Mouse (Mus musculus) v-Abl transformed pro-B cells (cell line): ENCODE results near the gene Natd1.

Experiments
- in situ Hi-C, 2 experiments: fragments of 400-800 bp; cut with MboI; formaldehyde crosslinking; loops; one replicate each; pipeline ENCODE4 v1.15.1; 2025; ENCODE audit not compliant: unreplicated experiment in 2 of 2

The Natd1 gene

GRCm38 (mm10) chr11:60914491-60914890, at the start of gene Natd1:
TSS of gene Natd1 (minus strand) at chr11:60914750.
- in situ Hi-C loops: no loop called here

- in situ Hi-C loops: no loop called here
Observed at GRCm38 (mm10) chr11:60962709-60963108, 48.2 kb upstream of the Natd1 start.

GRCm38 (mm10) chr11:60961176-60961575, 46.6 kb upstream of the Natd1 start:
- in situ Hi-C loops: no loop called here

GRCm38 (mm10) chr11:60958948-60959347, 44.4 kb upstream of the Natd1 start:
- in situ Hi-C loops: no loop called here

- in situ Hi-C loops: no loop called here
Observed at GRCm38 (mm10) chr11:60955621-60956383, 41.3 kb upstream of the Natd1 start.

GRCm38 (mm10) chr11:60954255-60955104, 39.9 kb upstream of the Natd1 start:
- in situ Hi-C loops: loop anchor here in 1 of 2 experiments (5.0 kb wide), 1 partner anchor 138 kb away; no protein-coding TSS in a partner anchor

- in situ Hi-C loops: loop anchor here in 1 of 2 experiments (5.0 kb wide), 1 partner anchor 138 kb away; no protein-coding TSS in a partner anchor
Observed at GRCm38 (mm10) chr11:60953803-60954202, 39.3 kb upstream of the Natd1 start.

GRCm38 (mm10) chr11:60952986-60953385, 38.4 kb upstream of the Natd1 start:
- in situ Hi-C loops: loop anchor here in 1 of 2 experiments (5.0 kb wide), 1 partner anchor 139 kb away; no protein-coding TSS in a partner anchor

GRCm38 (mm10) chr11:60952362-60952761, 37.8 kb upstream of the Natd1 start:
- in situ Hi-C loops: loop anchor here in 1 of 2 experiments (5.0 kb wide), 1 partner anchor 140 kb away; no protein-coding TSS in a partner anchor

GRCm38 (mm10) chr11:60951896-60952295, 37.3 kb upstream of the Natd1 start:
- in situ Hi-C loops: loop anchor here in 1 of 2 experiments (5.0 kb wide), 1 partner anchor 140 kb away; no protein-coding TSS in a partner anchor

GRCm38 (mm10) chr11:60945003-60945402, 30.5 kb upstream of the Natd1 start:
- in situ Hi-C loops: loop anchor here in 1 of 2 experiments (25.0 kb wide), 1 partner anchor 142 kb away; no protein-coding TSS in a partner anchor

- in situ Hi-C loops: loop anchor here in 1 of 2 experiments (25.0 kb wide), 1 partner anchor 145 kb away; no protein-coding TSS in a partner anchor
Observed at GRCm38 (mm10) chr11:60942263-60943015, 27.9 kb upstream of the Natd1 start.

GRCm38 (mm10) chr11:60941370-60941769, 26.8 kb upstream of the Natd1 start:
- in situ Hi-C loops: loop anchor here in 1 of 2 experiments (25.0 kb wide), 1 partner anchor 146 kb away; no protein-coding TSS in a partner anchor

- in situ Hi-C loops: loop anchor here in 1 of 2 experiments (25.0 kb wide), 1 partner anchor 147 kb away; no protein-coding TSS in a partner anchor
Observed at GRCm38 (mm10) chr11:60940501-60940900, 26.0 kb upstream of the Natd1 start.

GRCm38 (mm10) chr11:60939487-60939886, 24.9 kb upstream of the Natd1 start:
- in situ Hi-C loops: loop anchor here (10.0 to 25.0 kb wide), 2 partner anchors 148 to 225 kb away; no protein-coding TSS in a partner anchor

GRCm38 (mm10) chr11:60937611-60938010, 23.1 kb upstream of the Natd1 start:
- in situ Hi-C loops: loop anchor here (10.0 to 25.0 kb wide), 2 partner anchors 150 to 227 kb away; no protein-coding TSS in a partner anchor

GRCm38 (mm10) chr11:60935975-60936373, 21.4 kb upstream of the Natd1 start:
- in situ Hi-C loops: loop anchor here (10.0 to 25.0 kb wide), 2 partner anchors 151 to 229 kb away; no protein-coding TSS in a partner anchor

- in situ Hi-C loops: loop anchor here (10.0 to 25.0 kb wide), 2 partner anchors 152 to 229 kb away; no protein-coding TSS in a partner anchor
Observed at GRCm38 (mm10) chr11:60935326-60935974, 20.9 kb upstream of the Natd1 start.

GRCm38 (mm10) chr11:60934795-60935194, 20.2 kb upstream of the Natd1 start:
- in situ Hi-C loops: loop anchor here (10.0 to 25.0 kb wide), 2 partner anchors 153 to 230 kb away; no protein-coding TSS in a partner anchor
